1 mouse cellular context compared by ENCODE assay signal in genomic region chr10:17946799-17947174, GRCm38 (mm10).
TF ChIP-seq lines count a peak whose summit lies in the region.

No protein-coding gene starts in this region.

TF ChIP-seq in CH12.LX, 34 proteins besides CTCF, POLR2A, EP300 and RAD21:
- TF ChIP-seq ZNF384 (IDR thresholded peaks at IDR 0.05; ENCODE audit: low read depth, low read length) (0 out of 2 replicates have a peak, but pooled peaks have one; percentile 29), SIN3A (IDR thresholded peaks at IDR 0.05; ENCODE audit: low read length) (peak; percentile 60; the same call in 1 of the 2 replicates)
